Mouse (Mus musculus) spleen, embryonic (tissue): Measurements from ENCODE around the gene Abca1.

Experiments used
- CTCF ChIA-PET: fragments of 350-600 bp; sonication (Branson Sonifier 250); formaldehyde crosslinking; loops from one replicate; lab custom pipeline; 2022; lab: Charles Lee

Abca1 gene

GRCm38 (mm10) chr4:53159767-53160166 is at the start of gene Abca1:
Gene Abca1 (minus strand): TSS chr4:53159895.
- CTCF ChIA-PET = interaction anchor here (0.9 to 1.6 kb wide), 2 partner anchors 28 to 36 kb away, joined by 3 read pairs; no protein-coding TSS in a partner anchor

GRCm38 (mm10) chr4:53204482-53204881 is 44.8 kb upstream of the Abca1 start:
- CTCF ChIA-PET = no interaction called here

GRCm38 (mm10) chr4:53203595-53204400 is 44.1 kb upstream of the Abca1 start:
- CTCF ChIA-PET = no interaction called here

GRCm38 (mm10) chr4:53200276-53200675 is 40.6 kb upstream of the Abca1 start:
- CTCF ChIA-PET = no interaction called here

GRCm38 (mm10) chr4:53197842-53198241 is 38.1 kb upstream of the Abca1 start:
- CTCF ChIA-PET = interaction anchor here (1.1 kb wide), 1 partner anchor 9 kb away, joined by 3 read pairs; no protein-coding TSS in a partner anchor

- CTCF ChIA-PET = no interaction called here
Measured at GRCm38 (mm10) chr4:53196058-53196771, 36.5 kb upstream of the Abca1 start.

- CTCF ChIA-PET = interaction anchor here (0.6 to 1.1 kb wide), 2 partner anchors 27 to 70 kb away, joined by 3 read pairs; partner anchors contain the start of gene Abca1
Measured at GRCm38 (mm10) chr4:53187071-53187470, 27.4 kb upstream of the Abca1 start.

GRCm38 (mm10) chr4:53186573-53186972 is 26.9 kb upstream of the Abca1 start:
- CTCF ChIA-PET = interaction anchor here (0.6 kb wide), 1 partner anchor 70 kb away, joined by 3 read pairs; no protein-coding TSS in a partner anchor

- CTCF ChIA-PET = no interaction called here
Measured at GRCm38 (mm10) chr4:53186141-53186540, 26.4 kb upstream of the Abca1 start.

- CTCF ChIA-PET = no interaction called here
Measured at GRCm38 (mm10) chr4:53181479-53181878, 21.8 kb upstream of the Abca1 start.

GRCm38 (mm10) chr4:53179308-53179820 is 19.7 kb upstream of the Abca1 start:
- CTCF ChIA-PET = no interaction called here

GRCm38 (mm10) chr4:53178489-53178888 is 18.8 kb upstream of the Abca1 start:
- CTCF ChIA-PET = no interaction called here

- CTCF ChIA-PET = no interaction called here
Measured at GRCm38 (mm10) chr4:53177696-53178095, 18.0 kb upstream of the Abca1 start.

GRCm38 (mm10) chr4:53174906-53175305 is 15.2 kb upstream of the Abca1 start:
- CTCF ChIA-PET = no interaction called here

GRCm38 (mm10) chr4:53170403-53170802 is 10.7 kb upstream of the Abca1 start:
- CTCF ChIA-PET = no interaction called here

- CTCF ChIA-PET = no interaction called here
Measured at GRCm38 (mm10) chr4:53165231-53165630, 5.5 kb upstream of the Abca1 start.

GRCm38 (mm10) chr4:53159176-53159575 is 519 bp downstream of the Abca1 start:
- CTCF ChIA-PET = interaction anchor here (0.9 kb wide), 1 partner anchor 35 kb away, joined by 3 read pairs; no protein-coding TSS in a partner anchor

- CTCF ChIA-PET = no interaction called here
Measured at GRCm38 (mm10) chr4:53158634-53159033, 1.1 kb downstream of the Abca1 start.

- CTCF ChIA-PET = no interaction called here
Measured at GRCm38 (mm10) chr4:53155471-53155870, 4.2 kb downstream of the Abca1 start.

- CTCF ChIA-PET = no interaction called here
Measured at GRCm38 (mm10) chr4:53153711-53154110, 6.0 kb downstream of the Abca1 start.

GRCm38 (mm10) chr4:53153061-53153460 is 6.6 kb downstream of the Abca1 start:
- CTCF ChIA-PET = no interaction called here

- CTCF ChIA-PET = no interaction called here
Measured at GRCm38 (mm10) chr4:53152655-53153054, 7.0 kb downstream of the Abca1 start.
